Comparison of ENCODE assay signal across 32 mouse cellular contexts in genomic region chr4:55891656-55892055, GRCm38 (mm10).
"Had no signal": no experiment of that assay in that cellular context is flagged by ENCODE, and none has a peak within 500 bp of the region (broad histone marks: within the 10 kb centered on the region; RNA-seq: fewer than 3 reads in every experiment).

No protein-coding gene starts in this region.

- H3K4me2 ChIP-seq: limb, embryonic 12.5 days; limb, embryonic 13.5 days; limb, embryonic 15.5 days; liver, embryonic 11.5 days; liver, embryonic 12.5 days; liver, embryonic 13.5 days; liver, embryonic 15.5 days; lung, embryonic 14.5 days; lung, embryonic 15.5 days; midbrain, embryonic 11.5 days; midbrain, embryonic 12.5 days; midbrain, embryonic 13.5 days; midbrain, embryonic 15.5 days; neural tube, embryonic 12.5 days had no signal

- H3K27me3 ChIP-seq: limb, embryonic 12.5 days; limb, embryonic 13.5 days; limb, embryonic 15.5 days; liver, embryonic 12.5 days; liver, embryonic 13.5 days; liver, embryonic 15.5 days; lung, embryonic 15.5 days; megakaryocyte, embryonic 14.5 days; midbrain, embryonic 12.5 days; midbrain, embryonic 13.5 days; midbrain, embryonic 15.5 days; neural tube, embryonic 12.5 days had no signal

- H3K4me3 ChIP-seq: limb, embryonic 10.5 days; limb, embryonic 12.5 days; limb, embryonic 13.5 days; limb, embryonic 15.5 days; liver, embryonic 12.5 days; liver, embryonic 13.5 days; liver, embryonic 15.5 days; lung, embryonic 15.5 days; megakaryocyte, embryonic 14.5 days; midbrain, embryonic 10.5 days; midbrain, embryonic 12.5 days; midbrain, embryonic 13.5 days; midbrain, embryonic 15.5 days; myocyte; neural tube, embryonic 12.5 days had no signal

- H3K4me1 ChIP-seq: limb, embryonic 10.5 days; limb, embryonic 12.5 days; liver, embryonic 12.5 days; liver, embryonic 13.5 days; liver, embryonic 15.5 days; lung, embryonic 15.5 days; megakaryocyte, embryonic 14.5 days; midbrain, embryonic 10.5 days; midbrain, embryonic 12.5 days; midbrain, embryonic 13.5 days; midbrain, embryonic 15.5 days; neural tube, embryonic 12.5 days had no signal

- H3K9me3 ChIP-seq: limb, embryonic 10.5 days; limb, embryonic 12.5 days; limb, embryonic 13.5 days; limb, embryonic 15.5 days; liver, embryonic 13.5 days; liver, embryonic 15.5 days; lung, embryonic 15.5 days; midbrain, embryonic 10.5 days; midbrain, embryonic 12.5 days; midbrain, embryonic 13.5 days; midbrain, embryonic 15.5 days; neural tube, embryonic 12.5 days had no signal

- H3K36me3 ChIP-seq: limb, embryonic 10.5 days; limb, embryonic 12.5 days; limb, embryonic 13.5 days; limb, embryonic 15.5 days; liver, embryonic 12.5 days; liver, embryonic 13.5 days; liver, embryonic 15.5 days; lung, embryonic 15.5 days; midbrain, embryonic 10.5 days; midbrain, embryonic 12.5 days; midbrain, embryonic 13.5 days; midbrain, embryonic 15.5 days; neural tube, embryonic 12.5 days had no signal

- H3K27ac ChIP-seq: limb, embryonic 10.5 days; limb, embryonic 12.5 days; limb, embryonic 13.5 days; limb, embryonic 15.5 days; liver, embryonic 12.5 days; liver, embryonic 13.5 days; liver, embryonic 14.5 days; liver, embryonic 15.5 days; lung, embryonic 15.5 days; macrophage; midbrain, embryonic 10.5 days; midbrain, embryonic 12.5 days; midbrain, embryonic 13.5 days; midbrain, embryonic 15.5 days; neural tube, embryonic 12.5 days had no signal

- ATAC-seq: liver, embryonic 12.5 days; liver, postnatal 0 days; lung, postnatal 0 days; midbrain, embryonic 13.5 days; midbrain, embryonic 15.5 days; midbrain, embryonic 16.5 days had no signal

- DNase-seq: left cerebral cortex, postnatal 4 days; liver; liver, embryonic 13.5 days; liver, postnatal 0 days; lung, adult 18-20 months; lung, adult 2 months; lung, embryonic 14.5 days; lung, postnatal 10 days; lung, postnatal 14 days; lung, postnatal 36 days; lung, postnatal 4 days; midbrain, embryonic 14.5 days had no signal

- H3K9ac ChIP-seq: limb, embryonic 12.5 days; limb, embryonic 13.5 days; limb, embryonic 15.5 days; liver, embryonic 12.5 days; liver, embryonic 13.5 days; liver, embryonic 14.5 days; liver, embryonic 15.5 days; liver, postnatal 0 days; lung, embryonic 14.5 days; lung, embryonic 15.5 days; midbrain, embryonic 12.5 days; midbrain, embryonic 13.5 days; midbrain, embryonic 15.5 days; neural tube, embryonic 12.5 days had no signal
